Mouse (Mus musculus) heart, adult 10 weeks (tissue): Measurements from ENCODE around the gene Olfr972. TPM values are rescaled to one million over a fixed set of nuclear protein-coding genes. Genes with fewer than 3 reads are reported as not detected.

Source experiments
- polyA plus RNA-seq: library from polyadenylated mRNA; stranded (reverse); fragments of 350-450 nt; fragmentation: Illumina TruSeq; extraction: RNeasy Lipid Tissue Mini Kit (QIAGEN cat#74804); gene quantifications from one replicate; pipeline ENCODE4 v1.2.3, GENCODE M21; 2014; ENCODE audit warnings: low read depth, low replicate concordance

Gene Olfr972
- polyA plus RNA-seq: not detected

GRCm38 (mm10) chr9:39866122-39866521 is at the start of gene Olfr972:
TSS of gene Olfr972 (plus strand) at chr9:39866422.

GRCm38 (mm10) chr9:39836576-39836975 is 29.6 kb upstream of the Olfr972 start, which contains the start of gene Olfr971:
TSS of gene Olfr971 (plus strand) at chr9:39836876.

GRCm38 (mm10) chr9:39907036-39907435 is 40.8 kb downstream of the Olfr972 start, which contains the start of gene Olfr229:
TSS of gene Olfr229 (plus strand) at chr9:39907336.

Other genes with a start within 250 kb of the Olfr972 start
- not detected for gene Olfr960, start 245.0 kb upstream of the Olfr972 start, polyA plus RNA-seq
- gene Olfr961, start 221.3 kb upstream of the Olfr972 start, polyA plus RNA-seq: not detected
- gene Olfr963, start 199.2 kb upstream of the Olfr972 start, polyA plus RNA-seq: not detected
- not detected for gene Olfr149, start 159.3 kb upstream of the Olfr972 start, polyA plus RNA-seq
- not detected for gene Olfr965, start 155.1 kb upstream of the Olfr972 start, polyA plus RNA-seq
- gene Olfr150, start 135.4 kb upstream of the Olfr972 start, polyA plus RNA-seq: not detected
- not detected for gene Olfr967, start 120.2 kb upstream of the Olfr972 start, polyA plus RNA-seq
- not detected for gene Olfr968, start 83.2 kb upstream of the Olfr972 start, polyA plus RNA-seq
- gene Olfr969, start 75.5 kb upstream of the Olfr972 start, polyA plus RNA-seq: not detected
- not detected for gene Olfr970, start 57.6 kb upstream of the Olfr972 start, polyA plus RNA-seq
- not detected for gene Olfr971, start 29.5 kb upstream of the Olfr972 start, polyA plus RNA-seq
- gene Olfr229, start 40.9 kb downstream of the Olfr972 start, polyA plus RNA-seq: not detected
- gene Olfr974, start 71.1 kb downstream of the Olfr972 start, polyA plus RNA-seq: not detected
- gene Olfr975, start 85.6 kb downstream of the Olfr972 start, polyA plus RNA-seq: not detected
- not detected for gene Olfr976, start 94.7 kb downstream of the Olfr972 start, polyA plus RNA-seq
- gene Olfr978, start 125.7 kb downstream of the Olfr972 start, polyA plus RNA-seq: not detected
- not detected for gene Olfr979, start 137.0 kb downstream of the Olfr972 start, polyA plus RNA-seq
- not detected for gene Olfr980, start 143.2 kb downstream of the Olfr972 start, polyA plus RNA-seq
- gene Olfr981, start 155.0 kb downstream of the Olfr972 start, polyA plus RNA-seq: not detected
- gene Olfr982, start 207.4 kb downstream of the Olfr972 start, polyA plus RNA-seq: not detected
- gene Olfr983, start 227.2 kb downstream of the Olfr972 start, polyA plus RNA-seq: not detected
- gene Olfr984, start 247.8 kb downstream of the Olfr972 start, polyA plus RNA-seq: not detected